Mouse (Mus musculus): ENCODE data around the gene Gm14743. TPM values are rescaled to one million over a fixed set of nuclear protein-coding genes. Genes with fewer than 3 reads are reported as not detected.
"Not testable (repeated sequence)": the region's sequence is repeated elsewhere in the genome, so short reads cannot be mapped to it uniquely, and the experiment has no call there.

Gene Gm14743
- polyA plus RNA-seq (2014; fragmentation: Nextera tagmentation; extraction: Ambion mirVana): not detected in 2 replicates

DNA sequence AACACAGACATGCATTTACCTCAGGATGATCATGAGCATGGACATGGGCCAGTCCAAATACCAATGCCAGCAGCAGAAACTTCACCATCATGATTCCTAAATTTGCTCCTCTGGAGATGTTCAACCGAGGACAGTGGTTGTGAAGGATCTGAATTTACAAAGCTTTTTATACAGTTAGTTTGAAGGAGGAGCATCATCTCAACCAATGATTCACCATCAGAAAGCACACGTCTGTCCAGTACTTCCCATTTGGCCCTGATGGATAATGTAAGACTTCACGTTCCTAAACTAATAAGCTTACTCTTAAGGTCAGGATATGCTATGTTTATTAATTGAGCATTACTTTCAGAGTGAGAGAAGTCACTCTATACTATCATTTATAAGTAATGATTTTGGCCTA lies at the start of gene Gm14743:
Gene Gm14743 (minus strand): TSS at position 101 of the 400 bp plus-strand sequence.
- H3K9me3 ChIP-seq (ENCODE audit: control insufficient read depth, low read length); H3K4me2 ChIP-seq (replicated peaks; ENCODE audit: low read depth, low read length); ATAC-seq (ENCODE audit: low FRiP score, low TSS enrichment); H3K27me3 ChIP-seq (ENCODE audit: control insufficient read depth, insufficient read depth, low read length); H3K36me3 ChIP-seq (ENCODE audit: control insufficient read depth, insufficient read depth, low read length); H3K27ac ChIP-seq (ENCODE audit: low read depth, low read length); H3K9ac ChIP-seq (ENCODE audit: low read depth, low read length); H3K4me3 ChIP-seq (ENCODE audit: low read length); H3K4me1 ChIP-seq (ENCODE audit: control insufficient read depth, insufficient read depth, low read length): not testable (repeated sequence)
- no CpG with 5 or more reads among the region's 3 CpGs for WGBS

DNA sequence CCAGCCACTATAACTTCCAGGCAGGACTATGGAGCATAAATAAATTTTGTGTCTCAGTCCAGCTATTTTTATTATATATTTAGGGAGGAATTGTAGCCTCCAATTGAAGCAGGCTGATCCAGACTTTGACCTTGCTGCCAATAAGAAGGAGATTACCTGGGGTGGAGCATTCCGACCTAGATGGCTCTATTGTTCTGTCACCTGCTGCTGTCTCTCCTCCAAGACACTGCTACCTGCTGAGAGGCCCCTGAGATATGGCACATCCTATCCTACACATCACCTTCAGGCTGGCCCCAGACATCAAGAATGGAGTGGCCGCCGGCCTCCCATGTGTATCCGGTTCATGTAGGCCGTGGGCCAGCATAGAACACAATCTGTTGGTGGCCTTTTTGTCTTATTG lies 42.9 kb downstream of the Gm14743 start:
- WGBS: 95% methylated on average over 5 of the region's 5 CpGs
- Histone ChIP-seq H3K4me2 (replicated peaks; ENCODE audit: low read depth, low read length) (no peak overlapping the region), H3K4me3 (ENCODE audit: low read length) (no peak overlapping the region), H3K4me1 (ENCODE audit: control insufficient read depth, insufficient read depth, low read length) (no peaks in the 10 kb centered on the region), H3K36me3 (ENCODE audit: control insufficient read depth, insufficient read depth, low read length) (no peaks in the 10 kb centered on the region), H3K27me3 (ENCODE audit: control insufficient read depth, insufficient read depth, low read length) (no peaks in the 10 kb centered on the region), H3K9me3 (ENCODE audit: control insufficient read depth, low read length) (no peaks in the 10 kb centered on the region), H3K9ac (ENCODE audit: low read depth, low read length) (no peak overlapping the region), H3K27ac (ENCODE audit: low read depth, low read length) (no peak overlapping the region)
- ATAC-seq (ENCODE audit: low FRiP score, low TSS enrichment): no peak

DNA sequence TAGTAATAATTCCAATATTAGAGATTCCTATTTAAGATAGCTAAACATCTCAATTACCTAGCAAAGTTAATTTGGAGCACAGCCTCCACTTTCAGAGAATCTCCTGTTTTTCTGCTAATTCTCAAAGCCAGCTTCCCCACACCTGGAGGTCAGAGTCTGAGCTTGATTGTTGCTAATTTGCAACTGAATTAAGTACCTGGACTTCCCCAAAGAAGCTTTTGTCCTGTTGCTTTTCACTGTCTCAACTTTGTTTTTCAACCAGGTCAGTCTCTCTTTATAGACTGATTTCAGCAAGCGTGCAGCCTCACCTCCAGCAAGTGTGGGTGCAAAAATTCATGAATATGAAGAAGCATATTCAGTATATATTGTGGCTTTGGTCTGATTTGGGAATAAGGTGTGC lies 43.5 kb downstream of the Gm14743 start:
- H3K4me2 ChIP-seq (replicated peaks; ENCODE audit: low read depth, low read length); H3K9me3 ChIP-seq (ENCODE audit: control insufficient read depth, low read length); H3K4me3 ChIP-seq (ENCODE audit: low read length); H3K27me3 ChIP-seq (ENCODE audit: control insufficient read depth, insufficient read depth, low read length); ATAC-seq (ENCODE audit: low FRiP score, low TSS enrichment); H3K4me1 ChIP-seq (ENCODE audit: control insufficient read depth, insufficient read depth, low read length); H3K36me3 ChIP-seq (ENCODE audit: control insufficient read depth, insufficient read depth, low read length); H3K9ac ChIP-seq (ENCODE audit: low read depth, low read length); H3K27ac ChIP-seq (ENCODE audit: low read depth, low read length): not testable (repeated sequence)
- WGBS: 67% methylated on average over 1 of the region's 1 CpGs

Other genes with a start within 250 kb of the Gm14743 start
- gene Obp1a, start 154.5 kb downstream of the Gm14743 start, polyA plus RNA-seq (2014; fragmentation: Nextera tagmentation; extraction: Ambion mirVana): not detected in 2 replicates
- not detected in 2 replicates for gene Gm5938, start 120.5 kb downstream of the Gm14743 start, polyA plus RNA-seq (2014; fragmentation: Nextera tagmentation; extraction: Ambion mirVana)
- gene Obp1b, start 59.1 kb downstream of the Gm14743 start, polyA plus RNA-seq (2014; fragmentation: Nextera tagmentation; extraction: Ambion mirVana): not detected in 2 replicates
- not detected in 2 replicates for gene 4930480E11Rik, start 123.7 kb upstream of the Gm14743 start, polyA plus RNA-seq (2014; fragmentation: Nextera tagmentation; extraction: Ambion mirVana)